ENCODE assay signal across 28 mouse cellular contexts in genomic region chr1:77544279-77544678, GRCm38 (mm10). TPM values are rescaled to one million over a fixed set of nuclear protein-coding genes. Genes with fewer than 3 reads are reported as not detected.
DNase-seq lines count a peak whose midpoint lies in the region; ATAC-seq and TF ChIP-seq lines count a peak whose summit lies in the region.
"Had no signal": no experiment of that assay in that cellular context is flagged by ENCODE, and none has a peak within 500 bp of the region (broad histone marks: within the 10 kb centered on the region; RNA-seq: fewer than 3 reads in every experiment).

No protein-coding gene starts in this region.

- no peaks in the 10 kb centered on the region for H3K27me3 ChIP-seq in forebrain, embryonic 15.5 days
- no peaks in the 10 kb centered on the region for H3K27me3 ChIP-seq in forebrain, embryonic 11.5 days (ENCODE audit: control insufficient read depth, insufficient read depth, low read length)
- no peaks in the 10 kb centered on the region for H3K27me3 ChIP-seq in midbrain, embryonic 14.5 days (ENCODE audit: control insufficient read depth, insufficient read depth, low read length)
- H3K27me3 ChIP-seq in midbrain, postnatal 0 days (ENCODE audit: insufficient read depth, low read length): no peaks in the 10 kb centered on the region
- H3K27me3 ChIP-seq: embryonic facial prominence, embryonic 13.5 days; forebrain, embryonic 12.5 days; heart, embryonic 13.5 days; kidney, embryonic 15.5 days; limb, embryonic 15.5 days; neural tube, embryonic 12.5 days had no signal

- no peaks in the 10 kb centered on the region for H3K9me3 ChIP-seq in forebrain, embryonic 15.5 days
- H3K9me3 ChIP-seq in forebrain, embryonic 11.5 days (ENCODE audit: control insufficient read depth, low read length): no peaks in the 10 kb centered on the region
- no peaks in the 10 kb centered on the region for H3K9me3 ChIP-seq in midbrain, embryonic 14.5 days (ENCODE audit: control insufficient read depth, low read length)
- H3K9me3 ChIP-seq in midbrain, postnatal 0 days (ENCODE audit: low read length): no peaks in the 10 kb centered on the region
- H3K9me3 ChIP-seq: embryonic facial prominence, embryonic 13.5 days; forebrain, embryonic 12.5 days; heart, embryonic 13.5 days; kidney, embryonic 15.5 days; limb, embryonic 10.5 days; limb, embryonic 15.5 days; neural tube, embryonic 12.5 days had no signal

- TF ChIP-seq CTCF in layer of hippocampus, adult 2 months (conservative IDR thresholded peaks at IDR 0.05): no peak
- no peak for TF ChIP-seq CTCF in midbrain, postnatal 0 days (IDR thresholded peaks at IDR 0.05)

- no peak overlapping the region for H3K4me3 ChIP-seq in forebrain, embryonic 15.5 days
- no peak overlapping the region for H3K4me3 ChIP-seq in forebrain, embryonic 11.5 days (ENCODE audit: low read depth, low read length)
- H3K4me3 ChIP-seq in layer of hippocampus, adult 2 months: no peak overlapping the region
- H3K4me3 ChIP-seq in midbrain, embryonic 14.5 days (replicated peaks; ENCODE audit: low read depth, low read length): no peak overlapping the region
- no peak overlapping the region for H3K4me3 ChIP-seq in midbrain, postnatal 0 days (ENCODE audit: low read depth, low read length)
- H3K4me3 ChIP-seq: embryonic facial prominence, embryonic 13.5 days; forebrain, embryonic 12.5 days; heart, embryonic 13.5 days; kidney, embryonic 15.5 days; limb, embryonic 10.5 days; limb, embryonic 15.5 days; myocyte; neural tube, embryonic 12.5 days had no signal

- peak overlapping the region; percentile 2; the same call in 1 of the 2 replicates for H3K27ac ChIP-seq in forebrain, embryonic 15.5 days (replicated peaks)
- H3K27ac ChIP-seq in forebrain, embryonic 11.5 days (ENCODE audit: low read depth, low read length): no peak overlapping the region
- H3K27ac ChIP-seq in layer of hippocampus, adult 2 months: peak overlapping the region; percentile 87
- H3K27ac ChIP-seq in midbrain, embryonic 14.5 days (replicated peaks; ENCODE audit: low read depth, low read length): no peak overlapping the region
- H3K27ac ChIP-seq in midbrain, postnatal 0 days (ENCODE audit: low read depth, low read length): no peak overlapping the region
- H3K27ac ChIP-seq: embryonic facial prominence, embryonic 13.5 days; forebrain, embryonic 12.5 days; heart, embryonic 13.5 days; kidney, embryonic 15.5 days; limb, embryonic 10.5 days; limb, embryonic 15.5 days; liver, embryonic 14.5 days; neural tube, embryonic 12.5 days had no signal

- H3K4me1 ChIP-seq in forebrain, embryonic 15.5 days: peaks cover 39% of the 10 kb centered on the region
- H3K4me1 ChIP-seq in forebrain, embryonic 11.5 days (replicated peaks; ENCODE audit: control insufficient read depth, insufficient read depth, low read length): peaks cover 13% of the 10 kb centered on the region; the same call in 1 of the 2 replicates
- H3K4me1 ChIP-seq in midbrain, embryonic 14.5 days (ENCODE audit: control insufficient read depth, insufficient read depth, low read length): peaks cover 42% of the 10 kb centered on the region
- H3K4me1 ChIP-seq in midbrain, postnatal 0 days (ENCODE audit: insufficient read depth, low read length): peaks cover 7% of the 10 kb centered on the region
- H3K4me1 ChIP-seq: embryonic facial prominence, embryonic 13.5 days; heart, embryonic 13.5 days; kidney, embryonic 15.5 days; limb, embryonic 10.5 days; limb, embryonic 15.5 days had no signal

- DNase-seq in forebrain, embryonic 11.5 days (ENCODE audit: low spot score): no peak
- no peak for DNase-seq in layer of hippocampus, adult 2 months (ENCODE audit: low spot score in 2 of 2)
- no peak for DNase-seq in layer of hippocampus, adult 18-20 months (ENCODE audit: low spot score in 2 of 2)
- peak; percentile 32 for DNase-seq in midbrain, embryonic 14.5 days
- no peak for DNase-seq in midbrain, postnatal 0 days (ENCODE audit: low spot score)
- DNase-seq in right cerebral cortex, adult 18-20 months: no peak
- DNase-seq: adrenal gland, postnatal 14 days; cerebellum, adult 11-12 months; cerebellum, adult 9-11 months; gastrocnemius, postnatal 10 days; heart, postnatal 10 days; kidney, adult 18-20 months; kidney, postnatal 25 days; lung, adult 2 months; lung, postnatal 10 days; right cerebral cortex, postnatal 4 days; thymus, adult 2 months; thymus, postnatal 36 days had no signal

- 0 out of 2 replicates have a peak, but pooled peaks have one; percentile 46 for ATAC-seq in forebrain, embryonic 15.5 days (replicated peaks)
- no peak for ATAC-seq in forebrain, embryonic 11.5 days (replicated peaks; ENCODE audit: low FRiP score)
- no peak for ATAC-seq in midbrain, embryonic 14.5 days (ENCODE audit: low FRiP score, low TSS enrichment)
- no peak for ATAC-seq in midbrain, postnatal 0 days (ENCODE audit: low FRiP score)

- 32% methylated on average over 3 of the region's 3 CpGs for WGBS in forebrain, embryonic 15.5 days
- 40% methylated on average over 3 of the region's 3 CpGs for WGBS in forebrain, embryonic 11.5 days
- WGBS in midbrain, embryonic 14.5 days: 25% methylated on average over 3 of the region's 3 CpGs
- WGBS in midbrain, postnatal 0 days: 31% methylated on average over 3 of the region's 3 CpGs

- no peak overlapping the region for H3K4me2 ChIP-seq in forebrain, embryonic 15.5 days (replicated peaks)
- H3K4me2 ChIP-seq in forebrain, embryonic 11.5 days (ENCODE audit: low read depth, low read length, severe bottlenecking): no peak overlapping the region
- no peak overlapping the region for H3K4me2 ChIP-seq in midbrain, embryonic 14.5 days (ENCODE audit: low read length)
- no peak overlapping the region for H3K4me2 ChIP-seq in midbrain, postnatal 0 days (ENCODE audit: low read depth, low read length, poor library complexity, severe bottlenecking)
- H3K4me2 ChIP-seq: embryonic facial prominence, embryonic 13.5 days; forebrain, embryonic 12.5 days; heart, embryonic 13.5 days; kidney, embryonic 15.5 days; limb, embryonic 15.5 days; neural tube, embryonic 12.5 days had no signal

- H3K9ac ChIP-seq in forebrain, embryonic 15.5 days (replicated peaks): no peak overlapping the region
- no peak overlapping the region for H3K9ac ChIP-seq in forebrain, embryonic 11.5 days (ENCODE audit: low read length)
- no peak overlapping the region for H3K9ac ChIP-seq in midbrain, embryonic 14.5 days (replicated peaks; ENCODE audit: low read length)
- no peak overlapping the region for H3K9ac ChIP-seq in midbrain, postnatal 0 days (replicated peaks; ENCODE audit: low read length, poor library complexity, severe bottlenecking)
- H3K9ac ChIP-seq: embryonic facial prominence, embryonic 13.5 days; forebrain, embryonic 12.5 days; heart, embryonic 13.5 days; kidney, embryonic 15.5 days; limb, embryonic 15.5 days; liver, embryonic 14.5 days; neural tube, embryonic 12.5 days had no signal

- no peaks in the 10 kb centered on the region for H3K36me3 ChIP-seq in forebrain, embryonic 15.5 days
- no peaks in the 10 kb centered on the region for H3K36me3 ChIP-seq in forebrain, embryonic 11.5 days (ENCODE audit: control insufficient read depth, insufficient read depth, low read length)
- no peaks in the 10 kb centered on the region for H3K36me3 ChIP-seq in midbrain, embryonic 14.5 days (ENCODE audit: control insufficient read depth, insufficient read depth, low read length)
- no peaks in the 10 kb centered on the region for H3K36me3 ChIP-seq in midbrain, postnatal 0 days (ENCODE audit: insufficient read depth, low read length)
- H3K36me3 ChIP-seq: embryonic facial prominence, embryonic 13.5 days; forebrain, embryonic 12.5 days; heart, embryonic 13.5 days; kidney, embryonic 15.5 days; limb, embryonic 10.5 days; limb, embryonic 15.5 days; neural tube, embryonic 12.5 days had no signal

RNA-seq across cellular contexts. Expression of gene Epha4, which starts 29.4 kb away (rescaled TPM):
- 93.3 and 95.7 TPM in 2 replicates for polyA plus RNA-seq in forebrain, embryonic 15.5 days (2015; fragmentation: Nextera tagmentation; extraction: Ambion mirVana)
- polyA plus RNA-seq in forebrain, embryonic 11.5 days (2014; fragmentation: Nextera tagmentation; extraction: Ambion mirVana): 38.4 and 42.9 TPM in 2 replicates
- total RNA-seq in layer of hippocampus, adult 2 months (2021): 100 to 1,000 TPM; 334 to 340 TPM
- total RNA-seq in layer of hippocampus, adult 18-20 months (2021): 100 to 1,000 TPM; 274 to 323 TPM
- polyA plus RNA-seq in midbrain, embryonic 14.5 days (2014; fragmentation: Nextera tagmentation; extraction: Ambion mirVana): 40.6 and 46.5 TPM in 2 replicates
- total RNA-seq in midbrain, postnatal 0 days (2014; rRNA removed): 66.6 and 68.8 TPM in 2 replicates
- polyA plus RNA-seq in midbrain, postnatal 0 days (2015; fragmentation: Nextera tagmentation; extraction: Ambion mirVana): 23.3 and 26.6 TPM in 2 replicates

Comparison
In these comparisons a context has a peak if more than half of its experiments do, and no peak if none do; other contexts are left out.
1. H3K27ac ChIP-seq: peak in forebrain, embryonic 15.5 days (single experiment) and layer of hippocampus, adult 2 months (single experiment); none in forebrain, embryonic 11.5 days (single experiment), midbrain, embryonic 14.5 days (single experiment) and midbrain, postnatal 0 days (single experiment).